Mouse (Mus musculus) adrenal gland, adult 18-20 months (tissue): ENCODE results near the gene Vamp8. TPM values are rescaled to one million over a fixed set of nuclear protein-coding genes. Genes with fewer than 3 reads are reported as not detected.

Experiments used
- DNase-seq, 2 experiments: peaks; one replicate each; pipeline ENCODE4 v3.0.0; 2021 to 2022; ENCODE audit warnings: low spot score in 2 of 2
- total RNA-seq, 2 experiments: library from RNA; stranded (reverse); gene quantifications; 1 replicate in 1 of 2; 2 replicates in 1 of 2; pipeline ENCODE4 v1.2.3; 2021

The Vamp8 gene
- total RNA-seq, 2 experiments from 2014 or later = 111 to 140 TPM

GRCm38 (mm10) chr6:72356001-72356532 is 34.4 kb downstream of the Vamp8 start:
- no peak for DNase-seq

GRCm38 (mm10) chr6:72355066-72355911 is 35.2 kb downstream of the Vamp8 start, which contains the start of gene Tmem150a:
Gene Tmem150a, plus strand, starts transcription at chr6:72355447.
- DNase-seq = peak; percentile 75 to 77

GRCm38 (mm10) chr6:72354025-72354424 is 36.5 kb downstream of the Vamp8 start:
- DNase-seq = no peak

GRCm38 (mm10) chr6:72352636-72353405 is 37.7 kb downstream of the Vamp8 start:
- no peak for DNase-seq

GRCm38 (mm10) chr6:72350214-72350613 is 40.3 kb downstream of the Vamp8 start:
- DNase-seq = no peak

GRCm38 (mm10) chr6:72348411-72348810 is 42.1 kb downstream of the Vamp8 start:
- no peak for DNase-seq

- peak; percentile 72 to 76 for DNase-seq
Observed at GRCm38 (mm10) chr6:72347166-72347941, 43.1 kb downstream of the Vamp8 start, which contains the start of gene 0610030E20Rik. Gene 0610030E20Rik, plus strand, starts transcription at chr6:72347317.

GRCm38 (mm10) chr6:72346261-72346660 is 44.2 kb downstream of the Vamp8 start:
- DNase-seq = no peak

- DNase-seq = no peak
Observed at GRCm38 (mm10) chr6:72345633-72346032, 44.9 kb downstream of the Vamp8 start.

- peak; percentile 90 to 91 for DNase-seq
Observed at GRCm38 (mm10) chr6:72345074-72345567, 45.4 kb downstream of the Vamp8 start, which contains the start of gene Usp39. Gene Usp39, minus strand, starts transcription at chr6:72345184.

GRCm38 (mm10) chr6:72344396-72345073 is 46.0 kb downstream of the Vamp8 start:
- DNase-seq = no peak

GRCm38 (mm10) chr6:72340481-72340880 is 50.0 kb downstream of the Vamp8 start:
- no peak for DNase-seq

Other genes with a start within 250 kb of the Vamp8 start
- gene Atoh8, start 155.1 kb downstream of the Vamp8 start, total RNA-seq = 1 to 10 TPM; 2.9 to 3.7 TPM
- gene Sftpb, start 86.1 kb downstream of the Vamp8 start, total RNA-seq = not detected
- gene Usp39, start 45.5 kb downstream of the Vamp8 start, total RNA-seq = 10 to 100 TPM; 30.9 to 31.7 TPM
- 10 to 100 TPM; 24.2 to 33.2 TPM for gene 0610030E20Rik, start 43.4 kb downstream of the Vamp8 start, total RNA-seq
- gene Tmem150a, start 35.3 kb downstream of the Vamp8 start, total RNA-seq = 10 to 100 TPM; 24.3 to 24.4 TPM
- 100 to 1,000 TPM; 187 to 460 TPM for gene Rnf181, start 23.7 kb downstream of the Vamp8 start, total RNA-seq
- 10 to 100 TPM; 22.9 to 25.5 TPM for gene Vamp5, start 10.2 kb downstream of the Vamp8 start, total RNA-seq
- gene Ggcx, start 23.6 kb upstream of the Vamp8 start, total RNA-seq = 10 to 100 TPM; 48.6 to 59.5 TPM
- gene Mat2a, start 48.9 kb upstream of the Vamp8 start, total RNA-seq = 100 to 1,000 TPM; 291 to 320 TPM
- under 1 TPM; 0.26 to 0.27 TPM for gene Sh2d6, start 131.0 kb upstream of the Vamp8 start, total RNA-seq
- gene Capg, start 153.7 kb upstream of the Vamp8 start, total RNA-seq = 10 to 100 TPM; 43.1 to 57.0 TPM
- gene Elmod3, start 207.7 kb upstream of the Vamp8 start, total RNA-seq = 10 to 100 TPM; 10.9 to 13.5 TPM
- gene Retsat, start 207.8 kb upstream of the Vamp8 start, total RNA-seq = 100 to 1,000 TPM; 332 to 343 TPM
- 100 to 1,000 TPM; 241 to 257 TPM for gene Tgoln1, start 226.3 kb upstream of the Vamp8 start, total RNA-seq